Mouse (Mus musculus): ENCODE measurements at regions not wholly inside any gene's neighbourhood (a gene's known extent, or its start where the extent isn't known, plus 50 kb on each side); places are given as distances from the start of the nearest gene placed in this dataset.

DNA sequence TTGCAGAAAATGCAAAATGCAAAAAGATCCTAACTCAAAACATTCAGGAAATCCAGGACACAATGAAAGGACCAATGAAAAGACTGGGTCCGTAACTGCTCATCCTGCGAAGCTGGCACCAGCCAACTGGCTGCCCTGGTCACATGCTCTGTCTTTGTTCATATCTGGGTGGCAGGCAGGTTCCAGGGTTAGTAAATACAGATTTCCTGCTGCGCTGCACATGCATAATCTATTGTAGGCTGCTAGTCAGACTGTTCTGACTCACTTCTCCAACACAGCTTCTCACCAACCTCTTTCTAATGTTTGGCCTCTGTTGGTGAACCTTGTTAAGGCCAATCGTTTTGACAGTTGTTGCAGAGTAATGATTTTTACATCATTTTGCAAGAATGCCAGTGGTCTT, 92.0 kb upstream of the Stc2 start:
- H3K27me3 ChIP-seq (ENCODE audit: control insufficient read depth, insufficient read depth, insufficient read length) = no peaks in the 10 kb centered on the region
- H3K4me2 ChIP-seq (ENCODE audit: low read depth) = no peak overlapping the region
- H3K4me3 ChIP-seq = no peak overlapping the region
- H3K36me3 ChIP-seq (ENCODE audit: control insufficient read depth, insufficient read depth) = no peaks in the 10 kb centered on the region
- TF ChIP-seq MAX (IDR thresholded peaks at IDR 0.05; ENCODE audit: low read depth) = no peak
- no peak for TF ChIP-seq TCF12 (IDR thresholded peaks at IDR 0.05; ENCODE audit: insufficient read depth, poor library complexity, severe bottlenecking)
- TF ChIP-seq SRF (IDR thresholded peaks at IDR 0.05; ENCODE audit: control insufficient read depth, insufficient read length, low read depth) = no peak
- no peak for TF ChIP-seq TCF3 (IDR thresholded peaks at IDR 0.05; ENCODE audit: insufficient read length, low read depth)
- TF ChIP-seq POLR2AphosphoS2 (IDR thresholded peaks at IDR 0.05; ENCODE audit: insufficient read length, low read depth) = no peak
- no peak for TF ChIP-seq MYOG (IDR thresholded peaks at IDR 0.05; ENCODE audit: control insufficient read depth in 1 of 3, insufficient read depth in 1 of 3, insufficient read length in 2 of 3, low read depth in 2 of 3)
- no peak for TF ChIP-seq CEBPB (IDR thresholded peaks at IDR 0.05; ENCODE audit: insufficient read depth, poor library complexity, severe bottlenecking)
- TF ChIP-seq USF1 (IDR thresholded peaks at IDR 0.05; ENCODE audit: low read depth) = no peak
- TF ChIP-seq MYOD1 (IDR thresholded peaks at IDR 0.05; ENCODE audit: control insufficient read depth in 1 of 3, insufficient read length in 2 of 3, low read depth in 2 of 3) = no peak
- no peak for TF ChIP-seq POLR2A (IDR thresholded peaks at IDR 0.05; ENCODE audit: insufficient read length, low read depth)
- TF ChIP-seq REST (IDR thresholded peaks at IDR 0.05; ENCODE audit: insufficient read depth, insufficient read length) = no peak
- no peak for TF ChIP-seq E2F4 (IDR thresholded peaks at IDR 0.05; ENCODE audit: insufficient read depth)
- no peaks in the 10 kb centered on the region for H3K79me2 ChIP-seq (ENCODE audit: control insufficient read depth, insufficient read depth)
- no peak overlapping the region for H3ac ChIP-seq (ENCODE audit: control insufficient read depth, insufficient read length)

DNA sequence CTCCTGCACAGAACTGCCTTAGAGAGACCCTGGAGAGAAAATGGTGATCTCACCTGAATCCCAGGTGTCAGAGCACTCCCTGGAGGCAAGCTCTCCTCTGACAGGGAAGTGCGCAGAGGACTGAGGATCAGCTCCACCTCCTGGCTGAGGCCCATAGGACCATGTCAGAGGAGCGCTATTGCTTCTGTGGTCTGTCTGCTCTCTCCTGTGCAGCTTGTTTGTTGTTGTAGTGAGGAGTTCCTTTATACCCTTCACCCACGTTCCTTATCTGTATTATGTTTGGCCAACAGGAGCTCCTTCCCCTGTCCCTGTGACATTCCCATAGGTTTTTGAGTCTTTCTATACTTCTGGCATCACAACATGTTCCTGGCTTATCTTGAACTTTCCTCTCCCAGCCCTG, 91.5 kb upstream of the Stc2 start:
- no peak overlapping the region for H3K4me2 ChIP-seq (ENCODE audit: low read depth)
- no peaks in the 10 kb centered on the region for H3K36me3 ChIP-seq (ENCODE audit: control insufficient read depth, insufficient read depth)
- TF ChIP-seq CEBPB (IDR thresholded peaks at IDR 0.05; ENCODE audit: insufficient read depth, poor library complexity, severe bottlenecking) (no peak), REST (IDR thresholded peaks at IDR 0.05; ENCODE audit: insufficient read depth, insufficient read length) (no peak), E2F4 (IDR thresholded peaks at IDR 0.05; ENCODE audit: insufficient read depth) (no peak), POLR2AphosphoS2 (IDR thresholded peaks at IDR 0.05; ENCODE audit: insufficient read length, low read depth) (no peak), TCF3 (IDR thresholded peaks at IDR 0.05; ENCODE audit: insufficient read length, low read depth) (no peak), SRF (IDR thresholded peaks at IDR 0.05; ENCODE audit: control insufficient read depth, insufficient read length, low read depth) (no peak), TCF12 (IDR thresholded peaks at IDR 0.05; ENCODE audit: insufficient read depth, poor library complexity, severe bottlenecking) (no peak), USF1 (IDR thresholded peaks at IDR 0.05; ENCODE audit: low read depth) (no peak), POLR2A (IDR thresholded peaks at IDR 0.05; ENCODE audit: insufficient read length, low read depth) (no peak), MYOG (IDR thresholded peaks at IDR 0.05; ENCODE audit: control insufficient read depth in 1 of 3, insufficient read depth in 1 of 3, insufficient read length in 2 of 3, low read depth in 2 of 3) (no peak), MAX (IDR thresholded peaks at IDR 0.05; ENCODE audit: low read depth) (no peak), MYOD1 (IDR thresholded peaks at IDR 0.05; ENCODE audit: control insufficient read depth in 1 of 3, insufficient read length in 2 of 3, low read depth in 2 of 3) (no peak)
- no peaks in the 10 kb centered on the region for H3K27me3 ChIP-seq (ENCODE audit: control insufficient read depth, insufficient read depth, insufficient read length)
- H3ac ChIP-seq (ENCODE audit: control insufficient read depth, insufficient read length) = no peak overlapping the region
- no peak overlapping the region for H3K4me3 ChIP-seq
- no peaks in the 10 kb centered on the region for H3K79me2 ChIP-seq (ENCODE audit: control insufficient read depth, insufficient read depth)

DNA sequence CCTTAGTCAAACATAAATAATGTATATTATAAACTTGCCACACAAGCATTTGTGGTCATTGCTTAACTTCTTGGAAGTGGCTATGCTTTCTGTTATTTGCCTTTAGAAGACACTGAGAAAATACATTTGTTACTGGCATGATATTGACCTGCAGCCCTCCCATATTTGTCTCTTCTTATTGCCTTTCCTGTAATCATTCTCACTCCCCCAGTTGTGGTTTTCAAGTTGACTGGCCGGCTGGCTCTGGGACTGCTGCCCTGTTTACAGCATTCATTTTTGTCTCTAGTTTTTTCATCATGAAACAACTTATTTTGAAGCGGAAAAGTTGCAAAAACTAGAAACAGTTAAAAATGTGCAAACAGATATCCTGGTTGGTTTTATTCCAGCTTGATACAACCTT, 57.5 kb upstream of the Stc2 start:
- no peak for TF ChIP-seq TCF3 (IDR thresholded peaks at IDR 0.05; ENCODE audit: insufficient read length, low read depth)
- TF ChIP-seq USF1 (IDR thresholded peaks at IDR 0.05; ENCODE audit: low read depth) = no peak
- TF ChIP-seq REST (IDR thresholded peaks at IDR 0.05; ENCODE audit: insufficient read depth, insufficient read length) = no peak
- TF ChIP-seq POLR2AphosphoS2 (IDR thresholded peaks at IDR 0.05; ENCODE audit: insufficient read length, low read depth) = no peak
- TF ChIP-seq POLR2A (IDR thresholded peaks at IDR 0.05; ENCODE audit: insufficient read length, low read depth) = no peak
- no peak for TF ChIP-seq MYOG (IDR thresholded peaks at IDR 0.05; ENCODE audit: control insufficient read depth in 1 of 3, insufficient read depth in 1 of 3, insufficient read length in 2 of 3, low read depth in 2 of 3)
- no peak for TF ChIP-seq MAX (IDR thresholded peaks at IDR 0.05; ENCODE audit: low read depth)
- TF ChIP-seq MYOD1 (IDR thresholded peaks at IDR 0.05; ENCODE audit: control insufficient read depth in 1 of 3, insufficient read length in 2 of 3, low read depth in 2 of 3) = no peak
- TF ChIP-seq SRF (IDR thresholded peaks at IDR 0.05; ENCODE audit: control insufficient read depth, insufficient read length, low read depth) = no peak
- TF ChIP-seq CEBPB (IDR thresholded peaks at IDR 0.05; ENCODE audit: insufficient read depth, poor library complexity, severe bottlenecking) = no peak
- TF ChIP-seq TCF12 (IDR thresholded peaks at IDR 0.05; ENCODE audit: insufficient read depth, poor library complexity, severe bottlenecking) = no peak
- no peak for TF ChIP-seq E2F4 (IDR thresholded peaks at IDR 0.05; ENCODE audit: insufficient read depth)
- Histone ChIP-seq H3K27me3 (ENCODE audit: control insufficient read depth, insufficient read depth, insufficient read length) (no peaks in the 10 kb centered on the region), H3ac (ENCODE audit: control insufficient read depth, insufficient read length) (no peak overlapping the region), H3K4me2 (ENCODE audit: low read depth) (no peak overlapping the region), H3K36me3 (ENCODE audit: control insufficient read depth, insufficient read depth) (no peaks in the 10 kb centered on the region), H3K79me2 (ENCODE audit: control insufficient read depth, insufficient read depth) (no peaks in the 10 kb centered on the region), H3K4me3 (no peak overlapping the region)
